Mouse (Mus musculus): ENCODE results near the gene Tas2r126.

The Tas2r126 gene

GRCm38 (mm10) chr6:42484633-42485032 lies 50.3 kb downstream of the Tas2r126 start:
- DNase-seq (ENCODE audit: low read depth, low spot score): no peak

Measured in A20 (cell line).